Mouse (Mus musculus) leukemia stem cell, adult 10-12 weeks (primary cell): ENCODE measurements around the gene Lacc1. TPM values are rescaled to one million over a fixed set of nuclear protein-coding genes. Genes with fewer than 3 reads are reported as not detected.

ENCODE experiments used
- polyA plus RNA-seq: library from polyadenylated mRNA; stranded (reverse); fragments of >175 nt; gene quantifications from 2 replicates; pipeline ENCODE4 v1.2.3, GENCODE M21; 2012; ENCODE audit warnings: low replicate concordance

The Lacc1 gene
- 1.7 and 1.9 TPM in 2 replicates for polyA plus RNA-seq

DNA sequence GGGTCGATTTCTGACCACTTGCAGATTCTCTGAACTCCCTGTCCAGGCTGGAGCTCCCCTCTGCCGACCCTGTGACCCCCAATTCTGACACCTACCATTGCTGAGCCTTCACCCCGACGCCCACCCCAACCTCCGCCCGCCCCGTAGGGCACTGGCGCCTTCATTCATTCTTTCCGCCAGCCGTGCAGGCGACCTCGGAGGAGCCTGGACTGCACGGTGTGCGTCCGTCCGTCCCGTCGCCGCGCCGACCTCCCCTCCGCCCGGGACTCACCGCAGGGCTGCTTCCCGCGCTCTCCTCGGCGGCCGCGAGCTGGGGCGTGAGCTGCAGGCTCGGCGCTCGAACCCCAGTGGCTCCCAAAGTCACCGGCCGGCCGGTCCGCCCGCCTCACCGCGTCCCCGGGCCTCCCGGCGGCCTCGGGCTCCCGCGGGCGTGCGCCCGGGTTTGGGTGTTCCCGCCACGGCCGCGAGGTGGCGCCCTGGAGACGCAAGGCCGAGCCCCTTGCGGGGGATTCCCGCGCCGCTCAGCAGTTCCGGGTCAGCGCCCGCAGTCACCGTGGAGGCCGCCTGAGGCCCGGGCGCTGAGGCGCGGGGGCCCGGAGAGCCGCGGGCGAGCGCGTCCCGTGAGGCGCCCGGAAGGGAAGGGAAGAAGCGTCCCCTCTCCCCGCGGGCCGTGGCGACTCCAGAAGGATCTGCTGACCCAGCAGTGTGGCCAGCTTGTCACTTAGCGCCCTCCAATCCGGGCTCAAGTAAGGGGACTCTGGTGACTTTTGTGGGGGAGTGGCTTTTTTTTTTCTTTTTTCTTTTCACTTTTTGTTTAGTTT, at the start of gene Lacc1, which contains the start of gene Ccdc122:
Gene Lacc1, minus strand, starts transcription at position 679 of the 821 bp plus-strand sequence.
Gene Ccdc122, plus strand, starts transcription at position 547 of the 821 bp plus-strand sequence.

Other genes with a start within 250 kb of the Lacc1 start
- 0.54 TPM in 1 of 2 replicates, not detected in the other for gene Ccdc122, start 132 bp downstream of the Lacc1 start, polyA plus RNA-seq
- gene Enox1, start 119.9 kb upstream of the Lacc1 start, polyA plus RNA-seq: not detected in 2 replicates